Mouse (Mus musculus) bone marrow, adult 2 months (tissue): Measurements from ENCODE around the gene Mdfi.

Experiments
- CTCF ChIP-seq: fragments of 200-500 bp; IDR thresholded peaks from 2 replicates; pipeline ENCODE4 v1.5.1; 2011; ENCODE audit warnings: low read length, control low read depth; ENCODE audit not compliant: control insufficient read depth, insufficient read depth
- POLR2A ChIP-seq: fragments of 200-500 bp; IDR thresholded peaks from 2 replicates; pipeline ENCODE4 v1.6.1; 2011; ENCODE audit warnings: low read depth, mild to moderate bottlenecking, control low read depth, low read length, borderline replicate concordance; ENCODE audit not compliant: control insufficient read depth

- no peak for TF ChIP-seq POLR2A
- no peak for TF ChIP-seq CTCF
These were observed 16.3 kb upstream of the Mdfi start for GRCm38 (mm10) chr17:47850639-47851314.
